Mouse (Mus musculus) forebrain, embryonic 15.5 days (tissue): ENCODE data around the gene 9930022D16Rik. TPM values are rescaled to one million over a fixed set of nuclear protein-coding genes. Genes with fewer than 3 reads are reported as not detected.

Experiments
- ATAC-seq: fragments of 200-750 bp; cut with Nextera tagmentation; replicated peaks from 2 replicates; pipeline ENCODE4 v1.8.0; 2017; ENCODE audit warnings: mild to moderate bottlenecking, moderate TSS enrichment, moderate library complexity
- H3K27ac ChIP-seq: fragments of 300-500 bp; sonication (generic); replicated peaks from 2 replicates; pipeline ENCODE4 v1.5.1; 2015; ENCODE audit warnings: mild to moderate bottlenecking, inconsistent platforms
- H3K27me3 ChIP-seq: fragments of 300-500 bp; sonication (generic); 2 replicates; pipeline ENCODE4 v1.6.1; 2015; ENCODE audit warnings: inconsistent platforms
- H3K36me3 ChIP-seq: fragments of 300-500 bp; sonication (generic); 2 replicates; pipeline ENCODE4 v1.6.1; 2015; ENCODE audit warnings: mild to moderate bottlenecking, inconsistent platforms
- H3K4me1 ChIP-seq: fragments of 300-500 bp; sonication (generic); 2 replicates; pipeline ENCODE4 v1.6.1; 2015; ENCODE audit warnings: inconsistent platforms
- H3K4me2 ChIP-seq: fragments of 300-500 bp; sonication (generic); replicated peaks from 2 replicates; pipeline ENCODE4 v1.6.1; 2015; ENCODE audit warnings: mild to moderate bottlenecking, inconsistent platforms
- H3K4me3 ChIP-seq: fragments of 300-500 bp; sonication (generic); 2 replicates; pipeline ENCODE4 v1.5.1; 2015; ENCODE audit warnings: mild to moderate bottlenecking, inconsistent platforms
- H3K9ac ChIP-seq: fragments of 300-500 bp; sonication (generic); replicated peaks from 2 replicates; pipeline ENCODE4 v1.6.1; 2015; ENCODE audit warnings: mild to moderate bottlenecking, inconsistent platforms
- H3K9me3 ChIP-seq: fragments of 300-500 bp; sonication (generic); 2 replicates; pipeline ENCODE4 v1.6.1; 2016; ENCODE audit warnings: inconsistent platforms
- WGBS: fragments of 180-500 bp; shearing (Covaris S2); methylation state at CpG from one replicate; pipeline ENCODE4 v1.1.7; 2015; ENCODE audit warnings: mixed read lengths; 5-methylcytosine and 5-hydroxymethylcytosine counted together
- polyA plus RNA-seq: library from polyadenylated mRNA; unstranded; fragments of >200 nt; fragmentation: Nextera tagmentation; extraction: Ambion mirVana; gene quantifications from 2 replicates; pipeline ENCODE4 v1.2.1, GENCODE M21; 2015

9930022D16Rik gene
- polyA plus RNA-seq, 1 experiment from 2014 or later, result not detected

- Histone ChIP-seq H3K9ac (no peak overlapping the region), H3K27me3 (no peaks in the 10 kb centered on the region), H3K4me3 (no peak overlapping the region), H3K4me1 (peaks cover under 1% of the 10 kb centered on the region; the same call in 1 of the 2 replicates), H3K9me3 (no peaks in the 10 kb centered on the region), H3K36me3 (no peaks in the 10 kb centered on the region), H3K4me2 (no peak overlapping the region), H3K27ac (no peak overlapping the region)
- no peak for ATAC-seq
- WGBS, result 42% methylated on average over 16 of the region's 16 CpGs
Measured at GRCm38 (mm10) chr11:109419961-109420566, 6.3 kb downstream of the 9930022D16Rik start.

DNA sequence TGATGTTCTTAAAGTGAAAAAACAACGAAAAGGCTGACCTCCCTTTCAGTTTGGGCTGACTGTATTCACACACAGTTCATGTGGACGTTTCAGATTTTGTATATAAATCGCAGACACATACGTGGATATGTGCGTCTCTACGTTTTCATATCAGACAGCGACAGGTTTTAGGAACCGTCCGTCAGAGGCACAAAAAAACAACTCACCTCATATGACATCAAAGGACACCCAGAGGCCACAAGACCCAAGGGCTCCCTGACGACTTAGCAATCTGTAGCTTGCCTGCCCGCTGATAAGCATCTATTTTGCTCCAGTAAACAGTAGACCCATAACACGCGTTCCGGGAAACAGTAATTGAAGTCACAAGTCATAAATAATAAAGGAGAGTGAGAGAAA lies 6.8 kb downstream of the 9930022D16Rik start:
- H3K9ac ChIP-seq, result no peak overlapping the region
- H3K4me2 ChIP-seq, result no peak overlapping the region
- H3K27me3 ChIP-seq, result no peaks in the 10 kb centered on the region
- ATAC-seq, result no peak
- peaks cover 5% of the 10 kb centered on the region; the same call in 1 of the 2 replicates for H3K4me1 ChIP-seq
- WGBS, result 91% methylated on average over 14 of the region's 14 CpGs
- H3K9me3 ChIP-seq, result no peaks in the 10 kb centered on the region
- H3K36me3 ChIP-seq, result no peaks in the 10 kb centered on the region
- no peak overlapping the region for H3K27ac ChIP-seq
- H3K4me3 ChIP-seq, result no peak overlapping the region

GRCm38 (mm10) chr11:109421205-109421604 lies 7.5 kb downstream of the 9930022D16Rik start:
- Histone ChIP-seq H3K9ac (no peak overlapping the region), H3K4me2 (no peak overlapping the region), H3K36me3 (no peaks in the 10 kb centered on the region), H3K9me3 (no peaks in the 10 kb centered on the region), H3K4me1 (peaks cover 5% of the 10 kb centered on the region; the same call in 1 of the 2 replicates), H3K27ac (no peak overlapping the region), H3K4me3 (no peak overlapping the region), H3K27me3 (no peaks in the 10 kb centered on the region)
- ATAC-seq, result no peak
- WGBS, result 84% methylated on average over 5 of the region's 5 CpGs

- no peak for ATAC-seq
- WGBS, result over 99% methylated on average over 4 of the region's 4 CpGs
- Histone ChIP-seq H3K9ac (no peak overlapping the region), H3K9me3 (no peaks in the 10 kb centered on the region), H3K27ac (no peak overlapping the region), H3K36me3 (no peaks in the 10 kb centered on the region), H3K27me3 (no peaks in the 10 kb centered on the region), H3K4me1 (peaks cover 15% of the 10 kb centered on the region), H3K4me2 (no peak overlapping the region), H3K4me3 (no peak overlapping the region)
Measured at GRCm38 (mm10) chr11:109422263-109422662, 8.5 kb downstream of the 9930022D16Rik start.

- peaks cover 17% of the 10 kb centered on the region for H3K4me1 ChIP-seq
- H3K27ac ChIP-seq, result no peak overlapping the region
- no peak overlapping the region for H3K4me3 ChIP-seq
- no peak overlapping the region for H3K9ac ChIP-seq
- no peaks in the 10 kb centered on the region for H3K9me3 ChIP-seq
- no peaks in the 10 kb centered on the region; the same call in 1 of the 2 replicates for H3K36me3 ChIP-seq
- ATAC-seq, result no peak
- no peaks in the 10 kb centered on the region for H3K27me3 ChIP-seq
- no peak overlapping the region for H3K4me2 ChIP-seq
- 53% methylated on average over 1 of the region's 1 CpGs for WGBS
Measured at GRCm38 (mm10) chr11:109423294-109423693, 9.6 kb downstream of the 9930022D16Rik start.

DNA sequence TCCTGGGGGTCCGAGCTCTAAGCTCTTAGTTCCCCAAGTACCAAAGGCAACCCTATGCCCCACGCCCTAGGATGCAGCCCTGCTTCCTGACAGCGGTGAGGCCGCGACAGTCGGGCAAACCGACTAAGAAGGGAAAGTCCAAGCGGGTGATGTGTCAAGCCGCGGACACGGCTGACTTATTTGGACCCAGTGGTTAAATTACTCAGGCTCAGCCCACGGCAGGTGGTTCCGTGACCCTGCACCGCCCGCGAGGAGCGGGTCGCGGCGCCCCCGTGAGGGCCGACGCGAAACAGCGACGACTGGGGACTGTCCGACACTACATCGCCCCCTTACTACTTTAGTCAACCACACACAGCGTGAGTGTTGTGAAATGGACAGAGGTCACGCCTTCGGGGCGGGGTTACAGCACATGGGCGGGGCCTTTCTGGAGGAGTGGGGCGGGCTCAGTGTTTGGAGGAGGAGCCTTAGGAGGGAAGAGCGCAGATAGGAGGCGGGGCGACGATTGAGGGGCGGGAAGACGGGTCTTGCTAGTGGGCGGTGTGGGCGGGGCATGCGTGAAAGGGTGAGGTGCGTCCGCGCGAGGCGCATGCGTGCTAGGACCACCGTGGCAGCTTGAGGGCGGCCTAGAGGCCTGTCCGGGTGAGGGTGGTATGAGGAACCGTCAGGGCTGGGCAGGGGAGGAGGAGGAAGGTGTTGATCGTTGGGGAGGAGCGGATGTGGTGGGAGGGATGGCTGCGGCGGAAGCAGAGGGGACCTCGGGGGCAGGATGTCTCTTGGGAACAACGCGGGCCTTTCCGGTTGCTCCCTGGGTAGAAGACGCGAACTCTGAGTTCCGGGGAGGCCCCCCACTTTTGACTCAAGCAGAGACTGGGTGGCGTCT lies 11.9 kb downstream of the 9930022D16Rik start, which contains the start of gene Amz2:
TSS of gene Amz2 (plus strand) at position 555 of the 880 bp plus-strand sequence.
- Histone ChIP-seq H3K36me3 (peaks cover 23% of the 10 kb centered on the region), H3K4me1 (peaks cover 17% of the 10 kb centered on the region), H3K27me3 (no peaks in the 10 kb centered on the region), H3K9me3 (no peaks in the 10 kb centered on the region), H3K4me3 (peak within 1 kb of the TSS; percentile 59), H3K9ac (peak within 1 kb of the TSS; percentile 61), H3K4me2 (peak within 1 kb of the TSS; percentile 49), H3K27ac (peak within 1 kb of the TSS; percentile 84)
- under 1% methylated on average over 64 of the region's 65 CpGs for WGBS
- ATAC-seq, result peak; percentile 95

- under 1% methylated on average over 11 of the region's 11 CpGs for WGBS
- no peaks in the 10 kb centered on the region for H3K9me3 ChIP-seq
- ATAC-seq, result no peak
Measured at GRCm38 (mm10) chr11:109426272-109426586, 12.5 kb downstream of the 9930022D16Rik start.

DNA sequence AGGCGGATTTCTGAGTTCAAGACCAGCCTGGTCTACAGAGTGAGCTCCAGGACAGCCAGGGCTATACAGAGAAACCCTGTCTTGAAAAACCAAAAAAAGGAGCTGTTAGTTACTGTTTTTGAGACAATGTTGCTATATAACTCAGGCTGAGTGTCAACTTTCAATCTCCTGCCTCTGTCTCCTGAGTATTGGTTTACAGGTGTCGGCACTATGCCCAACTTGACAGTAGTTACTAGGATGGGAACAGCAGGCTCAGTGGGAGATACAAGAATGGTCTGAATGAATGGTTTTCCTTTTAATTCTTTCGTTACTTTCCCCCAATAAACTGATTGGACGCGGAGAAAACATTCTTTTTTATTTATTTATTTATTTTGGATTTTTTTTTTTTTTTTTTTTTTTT lies 13.6 kb downstream of the 9930022D16Rik start:
- ATAC-seq, result no peak
- Histone ChIP-seq H3K36me3 (peaks cover 30% of the 10 kb centered on the region), H3K4me2 (peak overlapping the region; percentile 49; the same call in 1 of the 2 replicates), H3K27ac (no peak overlapping the region), H3K27me3 (no peaks in the 10 kb centered on the region), H3K9me3 (no peaks in the 10 kb centered on the region), H3K4me1 (peaks cover 23% of the 10 kb centered on the region), H3K4me3 (no peak overlapping the region), H3K9ac (no peak overlapping the region)
- 99% methylated on average over 5 of the region's 5 CpGs for WGBS

More at GRCm38 (mm10) chr11:109426272-109426586, 12.5 kb downstream of the 9930022D16Rik start:
- H3K9ac ChIP-seq, result peak overlapping the region; percentile 61
- peaks cover 26% of the 10 kb centered on the region for H3K36me3 ChIP-seq
- peak overlapping the region; percentile 59 for H3K4me3 ChIP-seq
- H3K27ac ChIP-seq, result peak overlapping the region; percentile 84
- peak overlapping the region; percentile 49 for H3K4me2 ChIP-seq
- peaks cover 18% of the 10 kb centered on the region for H3K4me1 ChIP-seq
- no peaks in the 10 kb centered on the region for H3K27me3 ChIP-seq

DNA sequence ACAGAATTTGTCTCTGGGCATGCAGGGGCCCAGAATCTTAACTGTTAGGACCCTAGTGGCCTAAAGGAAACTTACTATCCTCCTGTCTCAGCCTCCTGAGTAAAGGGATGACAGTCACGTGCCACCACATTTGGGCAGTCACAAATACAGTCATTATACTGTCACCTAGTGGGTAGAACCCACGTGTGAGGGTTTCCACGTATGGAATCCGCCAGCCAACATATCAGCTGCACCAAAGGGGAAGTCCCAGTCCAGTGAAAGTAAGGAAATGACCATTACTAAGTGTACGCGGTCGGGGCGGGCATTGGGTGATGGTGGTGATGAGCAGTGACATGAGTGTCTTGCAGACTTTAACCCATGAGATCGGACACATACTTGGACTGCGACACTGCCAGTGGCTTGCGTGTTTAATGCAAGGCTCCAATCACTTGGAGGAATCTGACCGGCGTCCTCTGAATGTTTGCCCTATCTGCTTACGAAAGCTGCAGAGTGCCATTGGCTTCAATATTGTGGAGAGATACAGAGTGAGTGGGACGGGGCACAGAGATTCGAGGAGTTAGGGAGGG lies 20.6 kb downstream of the 9930022D16Rik start:
- 95% methylated on average over 16 of the region's 16 CpGs for WGBS

GRCm38 (mm10) chr11:109436889-109437288 lies 23.2 kb downstream of the 9930022D16Rik start:
- Histone ChIP-seq H3K27ac (no peak overlapping the region), H3K36me3 (peaks cover 45% of the 10 kb centered on the region), H3K4me3 (no peak overlapping the region), H3K9ac (no peak overlapping the region), H3K9me3 (no peaks in the 10 kb centered on the region), H3K27me3 (no peaks in the 10 kb centered on the region), H3K4me2 (no peak overlapping the region), H3K4me1 (peaks cover 12% of the 10 kb centered on the region)
- ATAC-seq, result no peak
- 73% methylated on average over 7 of the region's 8 CpGs for WGBS

More for the DNA sequence above, 20.6 kb downstream of the 9930022D16Rik start:
- H3K36me3 ChIP-seq, result peaks cover 65% of the 10 kb centered on the region
- no peak overlapping the region for H3K4me2 ChIP-seq
- ATAC-seq, result no peak
- H3K27ac ChIP-seq, result no peak overlapping the region
- H3K4me1 ChIP-seq, result peaks cover 6% of the 10 kb centered on the region
- H3K9ac ChIP-seq, result no peak overlapping the region
- H3K27me3 ChIP-seq, result no peaks in the 10 kb centered on the region
- no peak overlapping the region for H3K4me3 ChIP-seq
- no peaks in the 10 kb centered on the region for H3K9me3 ChIP-seq

DNA sequence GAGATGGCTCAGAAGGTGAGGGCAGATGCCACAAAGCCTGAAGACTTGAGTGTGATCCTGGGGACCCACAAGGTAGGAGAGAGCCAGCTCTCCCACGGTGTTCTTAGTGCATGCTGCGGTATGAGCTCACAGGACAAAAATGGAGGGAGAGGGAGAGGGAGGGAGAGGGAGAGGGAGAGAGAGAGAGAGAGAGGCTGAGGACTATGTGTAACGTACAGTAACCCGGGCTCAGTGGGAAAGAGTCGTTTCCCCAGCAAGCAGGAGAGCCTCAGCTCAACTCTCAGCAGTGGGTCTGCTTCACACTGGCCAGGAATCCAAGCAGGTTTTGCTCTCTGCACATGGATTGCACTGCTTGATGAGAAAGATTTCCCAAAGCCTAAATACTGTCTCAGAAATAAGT lies 25.5 kb downstream of the 9930022D16Rik start:
- Histone ChIP-seq H3K4me1 (peaks cover 12% of the 10 kb centered on the region), H3K36me3 (peaks cover 39% of the 10 kb centered on the region), H3K27me3 (no peaks in the 10 kb centered on the region), H3K9me3 (no peaks in the 10 kb centered on the region), H3K27ac (no peak overlapping the region), H3K4me2 (peak overlapping the region; percentile 53; the same call in 1 of the 2 replicates), H3K4me3 (no peak overlapping the region), H3K9ac (no peak overlapping the region)
- ATAC-seq, result 0 out of 2 replicates have a peak, but pooled peaks have one; percentile 53
- WGBS, result 23% methylated on average over 5 of the region's 5 CpGs

- H3K4me1 ChIP-seq, result peaks cover 12% of the 10 kb centered on the region
- H3K36me3 ChIP-seq, result peaks cover 33% of the 10 kb centered on the region
- H3K4me2 ChIP-seq, result peak overlapping the region; percentile 53
- peak; percentile 64; the same call in 1 of the 2 replicates for ATAC-seq
- no peak overlapping the region for H3K27ac ChIP-seq
- H3K27me3 ChIP-seq, result no peaks in the 10 kb centered on the region
- peak overlapping the region; percentile 43 for H3K9ac ChIP-seq
- 1% methylated on average over 32 of the region's 32 CpGs for WGBS
- H3K9me3 ChIP-seq, result no peaks in the 10 kb centered on the region
- H3K4me3 ChIP-seq, result peak overlapping the region; percentile 42
Measured at GRCm38 (mm10) chr11:109439829-109440340, 26.2 kb downstream of the 9930022D16Rik start.
